Mouse (Mus musculus) layer of hippocampus, postnatal 10 days (tissue): ENCODE data around the gene Mmp11. TPM values are rescaled to one million over a fixed set of nuclear protein-coding genes. Genes with fewer than 3 reads are reported as not detected.

ENCODE experiments used
- DNase-seq, 2 experiments: peaks; one replicate each; pipeline ENCODE4 v3.0.0; 2021; ENCODE audit warnings: low spot score in 2 of 2
- long read RNA-seq: library from polyadenylated mRNA; stranded (forward); transcript quantifications from one replicate; pipeline ENCODE4 v2.0.0, GENCODE M21; 2023
- total RNA-seq, 2 experiments: library from RNA; stranded (reverse); gene quantifications; 2 replicates each; pipeline ENCODE4 v1.2.3; 2021

The Mmp11 gene
- 1 to 10 TPM; 2.0 to 4.1 TPM for total RNA-seq
- long read RNA-seq, partial matches to known transcripts = 0 of 4 reads
- long read RNA-seq, other reads (novel, unspliced or antisense) = 1 of 4 reads

DNA sequence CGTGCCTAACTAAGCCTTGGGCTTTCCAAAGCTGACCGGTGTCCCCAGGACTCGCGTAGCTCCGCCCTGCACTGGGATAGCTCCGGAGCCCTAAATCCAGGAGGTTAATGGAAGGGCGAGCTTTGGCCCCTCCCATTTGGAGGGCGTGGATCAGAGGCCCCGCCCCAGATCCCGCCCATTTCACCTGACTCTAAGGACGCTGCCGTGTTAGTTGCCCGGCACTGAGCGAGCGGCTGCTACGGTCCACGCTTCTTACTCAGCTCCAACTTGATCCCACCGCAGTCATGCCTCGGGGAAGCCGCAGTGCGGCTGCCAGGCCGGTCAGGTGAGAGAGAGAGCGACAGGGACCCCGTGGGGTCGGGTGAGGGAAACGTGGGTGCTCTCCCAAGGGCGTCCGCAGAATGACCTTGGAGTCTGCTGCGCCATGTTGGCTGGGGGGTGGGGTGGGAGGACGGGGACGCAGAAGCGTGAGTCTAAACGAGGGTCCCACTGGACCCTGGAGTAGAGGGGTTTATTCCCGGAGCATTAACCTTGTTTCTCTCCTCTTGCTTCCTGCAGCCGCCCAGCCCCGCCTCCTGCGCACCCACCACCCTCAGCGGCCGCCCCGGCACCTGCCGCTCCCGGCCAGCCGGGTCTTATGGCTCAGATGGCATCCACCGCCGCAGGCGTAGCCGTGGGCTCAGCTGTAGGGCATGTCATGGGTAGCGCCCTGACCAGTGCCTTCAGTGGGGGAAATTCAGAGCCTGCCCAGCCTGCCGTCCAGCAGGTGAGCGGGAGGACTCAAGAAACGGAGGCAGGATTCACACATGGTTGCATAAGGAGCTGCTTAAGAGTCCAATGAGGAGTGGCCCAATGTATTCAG lies at the start of gene Mmp11:
Gene Mmp11, minus strand, starts transcription at position 817 of the 862 bp plus-strand sequence.
- peak; percentile 53 to 69 for DNase-seq

- DNase-seq = no peak
Measured at GRCm38 (mm10) chr10:75979432-75979831, 43.1 kb upstream of the Mmp11 start.

DNA sequence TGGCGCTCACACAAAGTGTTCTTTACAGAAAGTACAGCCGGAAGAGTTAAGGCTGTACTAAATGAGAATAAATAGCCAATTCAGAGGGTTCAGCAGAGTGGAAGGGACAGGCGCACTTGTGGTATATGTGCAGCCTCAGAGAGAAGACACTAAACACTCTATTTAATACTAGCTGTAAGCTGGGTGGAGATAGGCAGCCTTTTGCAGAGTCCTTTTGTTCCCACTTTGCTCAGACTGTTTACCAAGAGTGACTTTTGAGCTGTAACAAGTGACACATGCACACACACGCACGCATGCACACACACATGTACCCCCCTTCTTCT lies 42.5 kb upstream of the Mmp11 start:
- no peak for DNase-seq

DNA sequence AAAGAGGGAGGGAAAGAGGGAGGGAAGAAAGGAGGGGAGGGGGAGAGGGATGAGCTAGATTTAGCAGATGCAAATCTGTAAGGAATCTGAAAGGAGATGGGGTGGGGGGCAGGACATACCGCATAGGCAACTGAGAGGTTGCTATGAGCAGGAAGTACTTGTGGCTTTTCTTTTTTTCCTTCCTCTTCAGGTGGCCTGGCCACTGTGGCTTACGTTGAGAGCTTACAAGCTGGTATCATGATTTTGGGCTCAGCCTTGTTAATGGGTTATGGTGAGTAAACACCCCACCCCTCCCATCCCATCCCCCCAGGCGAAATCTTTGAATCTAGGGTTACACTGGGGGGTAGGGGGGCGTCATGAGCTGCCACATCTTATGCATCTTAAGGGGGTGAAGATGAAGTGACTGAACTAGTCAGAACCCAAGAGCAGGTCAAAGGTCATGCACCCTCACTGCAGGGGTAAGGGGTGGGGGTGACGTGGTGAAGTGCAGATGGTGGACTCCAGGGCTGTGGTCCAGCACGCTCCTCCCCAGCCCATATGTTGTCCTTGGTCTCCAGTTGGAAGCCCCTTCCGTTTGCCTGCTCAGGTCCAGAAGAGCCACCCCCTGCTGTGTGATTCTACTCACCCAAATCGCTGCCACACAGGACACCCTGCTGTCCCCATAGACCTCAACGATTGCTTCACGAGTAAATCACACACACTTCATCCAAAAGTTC lies 42.0 kb upstream of the Mmp11 start:
- DNase-seq = no peak

DNA sequence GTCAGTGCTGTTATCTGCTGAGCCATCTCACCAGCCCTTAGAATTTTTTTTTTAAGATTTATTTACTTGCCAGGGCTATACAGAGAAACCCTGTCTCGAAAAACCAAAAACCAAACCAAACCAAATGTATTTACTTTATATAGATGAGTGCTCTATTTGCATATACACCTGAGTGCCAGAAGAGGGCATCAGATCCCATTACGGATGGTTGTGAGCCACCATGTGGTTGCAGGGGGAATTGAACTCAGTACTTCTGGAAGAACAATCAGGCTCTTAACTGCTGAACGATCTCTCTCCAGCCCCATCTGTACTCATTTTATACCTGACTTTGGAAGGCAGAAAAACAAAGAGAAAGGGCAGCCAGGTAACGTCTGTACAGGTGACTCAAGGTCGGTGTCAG lies 38.9 kb upstream of the Mmp11 start:
- DNase-seq = no peak

- DNase-seq = no peak
Measured at GRCm38 (mm10) chr10:75973846-75974245, 37.5 kb upstream of the Mmp11 start.

- DNase-seq = no peak
Measured at GRCm38 (mm10) chr10:75954381-75954811, 18.1 kb upstream of the Mmp11 start, which contains the start of gene Gm5134. TSS of gene Gm5134 (plus strand) at chr10:75954514.

GRCm38 (mm10) chr10:75951424-75952050 lies 15.2 kb upstream of the Mmp11 start:
- DNase-seq = peak; percentile 32 to 57

DNA sequence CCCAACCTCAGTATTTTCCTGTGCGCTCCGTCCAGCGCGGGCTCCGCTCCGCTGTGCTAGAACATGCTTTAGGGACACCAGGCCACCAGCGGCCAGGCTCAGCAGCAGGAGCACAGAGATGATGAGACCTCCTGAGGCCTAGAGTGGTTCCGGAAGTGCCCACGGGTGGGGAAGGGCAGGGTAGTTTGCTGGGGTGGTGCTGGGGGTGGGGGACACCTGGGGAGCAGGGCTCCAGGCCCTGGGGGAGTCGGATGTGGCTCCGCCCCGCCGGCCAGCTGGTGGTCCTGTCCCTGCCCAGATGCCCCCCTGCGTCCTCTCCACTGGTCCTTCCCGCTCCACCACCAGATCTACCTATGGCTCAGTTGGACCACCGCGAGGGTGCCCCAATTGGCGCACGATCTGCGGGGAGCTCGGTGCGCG lies 14.5 kb upstream of the Mmp11 start:
- no peak for DNase-seq

GRCm38 (mm10) chr10:75949053-75950045 lies 13.1 kb upstream of the Mmp11 start:
- no peak for DNase-seq

GRCm38 (mm10) chr10:75948079-75948478 lies 11.8 kb upstream of the Mmp11 start:
- no peak for DNase-seq

DNA sequence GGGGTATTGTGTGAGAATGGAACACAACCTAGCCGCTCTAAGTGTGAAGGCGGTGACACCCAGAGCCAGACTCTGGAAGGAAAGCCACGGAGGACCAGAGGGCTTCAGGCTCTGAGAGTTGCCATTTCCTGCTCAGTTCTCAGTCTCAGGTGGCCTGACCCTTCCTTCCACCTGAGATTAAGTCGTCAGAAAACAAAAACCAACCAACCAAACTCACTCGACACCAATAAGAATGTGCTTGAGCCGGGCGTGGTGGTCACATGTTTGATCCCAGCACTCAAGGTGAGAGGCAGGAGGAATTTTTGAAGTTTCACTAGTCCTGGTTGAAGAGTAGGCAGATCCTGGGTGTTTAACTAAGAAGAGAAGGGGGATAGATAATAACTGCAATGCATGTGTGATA lies 9.6 kb upstream of the Mmp11 start:
- no peak for DNase-seq

- DNase-seq = no peak
Measured at GRCm38 (mm10) chr10:75945213-75945612, 8.9 kb upstream of the Mmp11 start.

- DNase-seq = no peak
Measured at GRCm38 (mm10) chr10:75944066-75944772, 7.9 kb upstream of the Mmp11 start.

GRCm38 (mm10) chr10:75942736-75943477 lies 6.6 kb upstream of the Mmp11 start, which contains the start of gene Vpreb3:
TSS of gene Vpreb3 (plus strand) at chr10:75943057.
- DNase-seq = no peak

- no peak for DNase-seq
Measured at GRCm38 (mm10) chr10:75941042-75941824, 4.9 kb upstream of the Mmp11 start.

- DNase-seq = no peak
Measured at GRCm38 (mm10) chr10:75940520-75940919, 4.2 kb upstream of the Mmp11 start, which contains the start of gene Gm867. TSS of gene Gm867 (minus strand) at chr10:75940672.
